Comparison of ENCODE assay signal across 8 mouse cellular contexts in the genomic region with DNA sequence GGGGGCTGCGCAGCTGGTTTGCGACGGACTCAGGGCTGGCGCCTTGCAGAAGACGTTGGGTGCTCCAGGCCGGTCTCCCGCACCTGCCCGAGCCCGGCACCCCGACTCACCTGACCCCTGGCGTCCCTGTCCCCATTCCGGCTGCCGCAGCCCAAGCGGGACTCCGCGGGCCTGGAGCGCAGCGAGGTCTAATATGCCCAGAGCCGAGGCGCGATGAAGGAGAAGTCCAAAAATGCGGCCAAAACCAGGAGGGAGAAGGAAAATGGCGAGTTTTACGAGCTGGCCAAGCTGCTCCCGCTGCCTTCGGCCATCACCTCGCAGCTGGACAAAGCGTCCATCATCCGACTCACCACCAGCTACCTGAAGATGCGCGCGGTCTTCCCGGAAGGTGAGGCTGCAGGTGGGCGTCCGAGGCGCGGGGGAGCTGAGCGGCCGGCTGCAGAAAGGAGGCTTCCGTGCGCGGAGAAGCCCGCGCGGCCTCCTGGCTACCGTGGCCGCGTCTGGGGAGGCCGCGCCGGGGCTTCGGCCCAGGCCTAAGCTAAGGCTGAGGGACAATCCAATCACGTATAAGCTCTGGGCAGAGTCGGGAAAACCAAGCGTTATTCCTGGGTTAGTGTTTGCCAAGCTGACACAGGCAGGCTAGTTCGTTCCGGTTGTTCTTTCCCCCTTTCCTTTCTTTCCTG. TPM values are rescaled to one million over a fixed set of nuclear protein-coding genes. Genes with fewer than 3 reads are reported as not detected.
DNase-seq lines count a peak whose midpoint lies in the region; ATAC-seq and TF ChIP-seq lines count a peak whose summit lies in the region.

No protein-coding gene starts in this region.

- peaks cover 4 to 23% of the 10 kb centered on the region in 2 experiments; a peak in 3 of 4 replicates for H3K4me1 ChIP-seq in heart, embryonic 14.5 days (ENCODE audit: control insufficient read depth in 2 of 2, insufficient read depth in 2 of 2, low read length in 2 of 2)
- peaks cover 4% of the 10 kb centered on the region; the same call in 1 of the 2 replicates for H3K4me1 ChIP-seq in heart, postnatal 0 days (ENCODE audit: control insufficient read depth, insufficient read depth)
- H3K4me1 ChIP-seq in midbrain, embryonic 14.5 days (ENCODE audit: control insufficient read depth, insufficient read depth, low read length), result 0 out of 2 replicates have a peak, but pooled peaks cover 10% of the 10 kb centered on the region

- TF ChIP-seq EP300 in heart, postnatal 0 days (IDR thresholded peaks at IDR 0.05; ENCODE audit: low read depth), result no peak

- no peaks in the 10 kb centered on the region for H3K9me3 ChIP-seq in heart, embryonic 14.5 days (ENCODE audit: control insufficient read depth, low read length)
- no peaks in the 10 kb centered on the region for H3K9me3 ChIP-seq in heart, postnatal 0 days (replicated peaks; ENCODE audit: control insufficient read depth, low read length)
- H3K9me3 ChIP-seq in midbrain, embryonic 14.5 days (ENCODE audit: control insufficient read depth, low read length), result no peaks in the 10 kb centered on the region

- H3K36me3 ChIP-seq in heart, embryonic 14.5 days (ENCODE audit: control insufficient read depth, insufficient read depth, low read length), result no peaks in the 10 kb centered on the region
- H3K36me3 ChIP-seq in heart, postnatal 0 days (replicated peaks; ENCODE audit: control insufficient read depth, insufficient read depth, low read length), result no peaks in the 10 kb centered on the region
- no peaks in the 10 kb centered on the region for H3K36me3 ChIP-seq in midbrain, embryonic 14.5 days (ENCODE audit: control insufficient read depth, insufficient read depth, low read length)

- no peak overlapping the region for H3K9ac ChIP-seq in heart, embryonic 14.5 days (ENCODE audit: low read length)
- H3K9ac ChIP-seq in heart, postnatal 0 days (replicated peaks; ENCODE audit: low read depth, low read length), result no peak overlapping the region
- H3K9ac ChIP-seq in midbrain, embryonic 14.5 days (replicated peaks; ENCODE audit: low read length), result no peak overlapping the region

- H3K27me3 ChIP-seq in heart, embryonic 14.5 days (ENCODE audit: control insufficient read depth, insufficient read depth, low read length), result peaks cover 96% of the 10 kb centered on the region
- H3K27me3 ChIP-seq in heart, postnatal 0 days (ENCODE audit: control insufficient read depth, insufficient read depth, low read length), result peaks cover 100% of the 10 kb centered on the region
- peaks cover 97% of the 10 kb centered on the region for H3K27me3 ChIP-seq in midbrain, embryonic 14.5 days (ENCODE audit: control insufficient read depth, insufficient read depth, low read length)

- DNase-seq in heart, postnatal 14 days, result no peak
- DNase-seq in R1 (ENCODE audit: low read depth, low spot score), result peak; percentile 43
- DNase-seq in heart, postnatal 0 days (ENCODE audit: low spot score), result no peak
- peak; percentile 46 for DNase-seq in midbrain, embryonic 14.5 days
- DNase-seq in adrenal gland, adult 8-10 months, result no peak
- DNase-seq in thymus, postnatal 36 days, result no peak

- H3K4me3 ChIP-seq in heart, embryonic 14.5 days (ENCODE audit: control insufficient read depth in 1 of 2, insufficient read depth in 1 of 2, low read depth in 1 of 2, low read length in 2 of 2), result peak overlapping the region; percentile 33 to 47; a peak in 3 of 4 replicates
- peak overlapping the region; percentile 48 for H3K4me3 ChIP-seq in heart, postnatal 0 days (ENCODE audit: low read depth, low read length)
- peak overlapping the region; percentile 22; the same call in 1 of the 2 replicates for H3K4me3 ChIP-seq in midbrain, embryonic 14.5 days (replicated peaks; ENCODE audit: low read depth, low read length)

- no peak for ATAC-seq in heart, embryonic 14.5 days (ENCODE audit: insufficient number of reproducible peaks, insufficient read depth, low FRiP score, low read depth)
- ATAC-seq in heart, postnatal 0 days (ENCODE audit: insufficient read depth, low read depth), result no peak
- ATAC-seq in midbrain, embryonic 14.5 days (ENCODE audit: low FRiP score, low TSS enrichment), result no peak
- ATAC-seq in granulocyte monocyte progenitor cell, adult 5-6 weeks (replicated peaks; ENCODE audit: poor library complexity, severe bottlenecking), result no peak

- peak overlapping the region; percentile 80 for H3K4me2 ChIP-seq in heart, embryonic 14.5 days (ENCODE audit: low read length)
- H3K4me2 ChIP-seq in heart, postnatal 0 days (ENCODE audit: low read depth, low read length), result peak overlapping the region; percentile 64
- H3K4me2 ChIP-seq in midbrain, embryonic 14.5 days (ENCODE audit: low read length), result peak overlapping the region; percentile 38

- no peak for TF ChIP-seq CTCF in heart, postnatal 0 days (IDR thresholded peaks at IDR 0.05; ENCODE audit: low read depth)

- intact Hi-C loops in heart, postnatal 14 days (cut with DNase I), result no loop called here

- 1% methylated on average over 57 of the region's 57 CpGs for WGBS in heart, embryonic 14.5 days
- WGBS in heart, postnatal 0 days, result 2% methylated on average over 54 of the region's 57 CpGs
- WGBS in midbrain, embryonic 14.5 days, result under 1% methylated on average over 57 of the region's 57 CpGs

- no peak overlapping the region for H3K27ac ChIP-seq in heart, embryonic 14.5 days (replicated peaks in 1 of 2; ENCODE audit: control insufficient read depth in 1 of 2, insufficient read depth in 1 of 2, low read depth in 2 of 2, low read length in 2 of 2)
- no peak overlapping the region for H3K27ac ChIP-seq in heart, postnatal 0 days (ENCODE audit: low read depth)
- no peak overlapping the region for H3K27ac ChIP-seq in midbrain, embryonic 14.5 days (replicated peaks; ENCODE audit: low read depth, low read length)

RNA-seq across cellular contexts. Expression of a gene that starts 1.0 kb away (rescaled TPM):
- polyA plus RNA-seq in heart, embryonic 14.5 days (2014; fragmentation: Nextera tagmentation; extraction: Ambion mirVana), result 0.11 TPM in 1 of 2 replicates, not detected in the other
- total RNA-seq in heart, postnatal 14 days (2021), result under 1 TPM in 1 of 2 experiments, not detected in 1; 0.05 TPM
- not detected in 2 replicates for total RNA-seq in heart, postnatal 0 days (2014; rRNA removed; ENCODE audit: low replicate concordance)
- polyA plus RNA-seq in heart, postnatal 0 days (2015; fragmentation: Nextera tagmentation; extraction: Ambion mirVana), result 0.03 TPM in 1 of 2 replicates, not detected in the other
- 0.05 TPM in 1 of 2 replicates, not detected in the other for polyA plus RNA-seq in midbrain, embryonic 14.5 days (2014; fragmentation: Nextera tagmentation; extraction: Ambion mirVana)
- total RNA-seq in adrenal gland, adult 8-10 months (2022), result not detected
- total RNA-seq in granulocyte monocyte progenitor cell, adult 5-6 weeks (2014; fragmentation: Nextera tagmentation), result not detected in 2 replicates
- 0.09 and 0.26 TPM in 2 replicates for total RNA-seq in granulocyte monocyte progenitor cell, adult 5-6 weeks (2017)

Comparison
In these comparisons a context has a peak if more than half of its experiments do, and no peak if none do; other contexts are left out.
1. DNase-seq: peak in R1 (single experiment) and midbrain, embryonic 14.5 days (single experiment); none in heart, postnatal 14 days (0 of 2), heart, postnatal 0 days (single experiment), adrenal gland, adult 8-10 months (single experiment) and thymus, postnatal 36 days (0 of 2).
2. Peak in every context shown above with its lines, with median percentiles within 50 percentile points of each other: H3K4me2 ChIP-seq and H3K4me3 ChIP-seq.